Mouse (Mus musculus) bone marrow macrophage, adult 2 months (primary cell): ENCODE results near the gene Cdkl3.

Source experiments
- CTCF ChIP-seq: IDR thresholded peaks from 2 replicates; pipeline ENCODE4 v1.5.1; 2012; ENCODE audit warnings: low read depth, mild to moderate bottlenecking, low read length, moderate library complexity
- POLR2A ChIP-seq: IDR thresholded peaks from 2 replicates; pipeline ENCODE4 v1.6.1; 2012; ENCODE audit warnings: mild to moderate bottlenecking, low read depth, low read length, borderline replicate concordance

DNA sequence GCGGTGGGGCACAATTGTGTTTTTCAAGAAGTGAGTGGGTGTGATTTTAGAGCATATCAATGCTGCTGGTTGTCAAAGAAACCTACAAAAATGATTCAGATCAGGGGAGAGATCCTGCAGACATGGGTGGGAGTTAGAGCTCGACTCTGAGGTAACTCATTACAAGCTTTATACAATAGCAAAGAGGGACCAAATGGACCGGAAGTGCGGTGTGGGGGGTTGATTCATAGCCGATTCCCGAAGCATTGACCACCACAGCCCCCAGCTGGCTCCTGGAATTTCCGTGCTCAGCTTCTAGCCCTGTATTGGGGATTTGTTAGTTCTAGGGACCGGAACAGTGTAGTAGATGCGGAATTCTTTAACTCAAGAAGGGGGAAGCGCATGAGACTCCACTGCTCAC lies 2.7 kb upstream of the Cdkl3 start:
- TF ChIP-seq CTCF (no peak), POLR2A (no peak)
